Mouse (Mus musculus) lung, adult 2 months (tissue): ENCODE measurements around the gene Crmp1. TPM values are rescaled to one million over a fixed set of nuclear protein-coding genes. Genes with fewer than 3 reads are reported as not detected.

Experiments
- DNase-seq: peaks from one replicate; pipeline ENCODE4 v3.0.0; 2022
- H3K4me1 ChIP-seq: fragments of 200-500 bp; 2 replicates; pipeline ENCODE4 v1.6.1; 2011; ENCODE audit warnings: low read length; ENCODE audit not compliant: control insufficient read depth, insufficient read depth
- H3K4me3 ChIP-seq: fragments of 200-500 bp; replicated peaks from 2 replicates; pipeline ENCODE3; 2011; ENCODE audit warnings: low read depth, mild to moderate bottlenecking, control low read depth, low read length; ENCODE audit errors: extremely low read depth
- CTCF ChIP-seq: fragments of 200-500 bp; IDR thresholded peaks from 2 replicates; pipeline ENCODE4 v1.5.1; 2011; ENCODE audit warnings: mild to moderate bottlenecking, low read length, control low read depth; ENCODE audit not compliant: insufficient read depth
- POLR2A ChIP-seq: fragments of 200-500 bp; IDR thresholded peaks from 2 replicates; pipeline ENCODE4 v1.6.1; 2011; ENCODE audit warnings: low read depth, mild to moderate bottlenecking, control low read depth, low read length, borderline replicate concordance; ENCODE audit errors: extremely low read depth
- WGBS: fragments of 180-500 bp; shearing (Covaris S2); methylation state at CpG from one replicate; pipeline ENCODE4 v1.1.7; 2018; 5-methylcytosine and 5-hydroxymethylcytosine counted together
- polyA plus RNA-seq: library from polyadenylated mRNA; depleted of rRNA; stranded (reverse); fragments of >200 nt; gene quantifications from 2 replicates; pipeline ENCODE4 v1.2.3, GENCODE M21; 2012

The Crmp1 gene
- polyA plus RNA-seq, 1 experiment = 0.50 TPM

DNA sequence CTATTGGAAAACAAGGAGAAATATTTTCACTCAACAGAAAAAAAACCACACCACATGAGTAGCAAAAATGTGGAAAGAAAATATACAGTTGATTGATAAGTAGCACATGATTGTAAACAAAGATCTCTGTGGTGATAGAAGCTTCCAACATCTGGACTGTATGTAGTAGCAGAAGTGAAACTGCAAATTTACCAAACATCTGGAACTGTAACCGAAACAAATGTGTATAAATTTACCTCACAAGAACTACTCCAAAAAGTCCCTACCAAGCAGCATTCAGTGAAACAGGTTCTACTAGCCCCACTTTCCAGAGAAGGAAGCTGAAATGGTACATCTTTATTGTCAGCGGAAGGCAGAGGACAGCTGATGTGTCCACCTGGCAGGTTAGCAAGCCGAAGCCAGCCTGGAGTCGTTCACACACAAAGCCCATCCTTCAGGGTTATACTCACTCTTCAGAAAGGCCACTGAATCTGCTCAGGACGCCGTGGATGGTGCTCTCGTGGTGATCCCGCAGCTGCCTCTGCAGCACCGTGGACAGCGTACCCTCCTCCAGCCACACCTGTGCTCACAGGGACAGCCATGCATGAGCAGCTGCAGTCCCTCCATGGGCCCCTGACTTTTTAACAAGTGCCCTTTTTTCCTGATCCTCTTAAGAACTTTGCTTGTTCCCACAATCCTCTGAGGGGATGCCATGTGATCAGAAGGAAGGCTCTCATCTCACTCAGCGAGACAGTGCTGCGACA, 71.4 kb downstream of the Crmp1 start:
- WGBS = 83% methylated on average over 12 of the region's 12 CpGs
- Histone ChIP-seq H3K4me3 (no peak overlapping the region), H3K4me1 (no peaks in the 10 kb centered on the region)
- no peak for DNase-seq
- TF ChIP-seq CTCF (no peak), POLR2A (no peak)

GRCm38 (mm10) chr5:37318715-37319114, 77.0 kb downstream of the Crmp1 start:
- no peaks in the 10 kb centered on the region for H3K4me1 ChIP-seq
- H3K4me3 ChIP-seq = no peak overlapping the region
- no peak for TF ChIP-seq CTCF
- no peak for TF ChIP-seq POLR2A
- no peak for DNase-seq
- 78% methylated on average over 6 of the region's 6 CpGs for WGBS

DNA sequence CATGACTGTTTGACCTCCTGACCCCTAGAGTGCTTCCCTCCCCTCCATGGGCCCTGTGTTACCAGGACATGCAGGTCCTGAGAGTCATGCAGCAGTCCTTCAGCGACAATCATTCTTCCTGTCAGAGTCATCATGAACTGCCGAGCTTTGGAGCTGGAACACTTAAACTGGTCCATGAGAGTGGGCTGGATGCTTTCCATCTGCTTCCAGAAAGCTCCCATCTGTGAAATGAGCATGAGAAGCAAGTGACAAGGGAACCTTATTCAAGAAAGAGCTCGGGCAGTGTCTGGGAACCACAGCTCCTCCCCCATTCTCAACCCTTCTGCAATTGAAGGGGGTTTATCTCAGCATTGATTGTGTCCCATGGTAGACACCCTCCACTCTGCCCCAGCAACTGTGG, 78.4 kb downstream of the Crmp1 start:
- no peak overlapping the region for H3K4me3 ChIP-seq
- TF ChIP-seq POLR2A (no peak), CTCF (no peak)
- H3K4me1 ChIP-seq = no peaks in the 10 kb centered on the region
- 64% methylated on average over 3 of the region's 3 CpGs for WGBS
- no peak for DNase-seq

- no peak for DNase-seq
- Histone ChIP-seq H3K4me3 (no peak overlapping the region), H3K4me1 (no peaks in the 10 kb centered on the region)
- 81% methylated on average over 4 of the region's 4 CpGs for WGBS
- TF ChIP-seq CTCF (no peak), POLR2A (no peak)
Measured at GRCm38 (mm10) chr5:37320761-37321160, 79.0 kb downstream of the Crmp1 start.

- H3K4me1 ChIP-seq = no peaks in the 10 kb centered on the region
- H3K4me3 ChIP-seq = no peak overlapping the region
- TF ChIP-seq CTCF (no peak), POLR2A (no peak)
- 80% methylated on average over 6 of the region's 6 CpGs for WGBS
- DNase-seq = no peak
Measured at GRCm38 (mm10) chr5:37326675-37327074, 84.9 kb downstream of the Crmp1 start.

DNA sequence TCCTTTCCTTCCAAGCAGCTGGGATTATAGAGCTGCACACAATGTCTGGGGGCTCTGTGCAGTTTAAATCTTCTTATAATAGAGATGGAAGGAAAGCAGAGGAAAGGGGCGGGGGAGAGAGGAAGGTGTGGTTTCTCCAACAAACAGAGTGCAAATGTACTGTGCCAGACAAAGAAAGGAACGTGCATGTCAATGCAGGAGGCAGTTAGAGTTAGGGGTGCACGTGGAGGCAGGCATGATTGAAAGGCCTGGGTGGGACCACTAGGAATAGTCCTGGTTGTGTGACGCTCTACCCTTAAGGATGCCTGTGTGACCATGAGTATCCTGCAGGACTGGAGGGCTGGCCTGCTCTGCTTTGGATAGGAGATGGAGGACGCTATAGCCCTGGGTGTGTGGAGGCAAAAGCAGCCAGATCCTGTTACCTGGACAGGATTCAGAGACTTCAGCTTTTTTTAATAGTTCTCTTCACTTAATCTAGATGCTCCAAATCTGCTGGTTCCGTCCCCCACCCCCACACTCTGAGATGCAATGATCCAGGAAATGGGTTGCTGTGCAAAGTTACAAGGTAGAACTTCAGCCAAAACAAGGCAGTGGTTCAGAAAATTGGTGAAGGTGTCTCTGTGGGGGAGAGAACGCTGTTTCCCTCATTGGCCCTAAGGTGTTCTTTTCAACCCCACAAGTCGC, 88.9 kb downstream of the Crmp1 start:
- 75% methylated on average over 8 of the region's 8 CpGs for WGBS
- DNase-seq = no peak
- Histone ChIP-seq H3K4me3 (no peak overlapping the region), H3K4me1 (no peaks in the 10 kb centered on the region)
- TF ChIP-seq CTCF (no peak), POLR2A (no peak)

GRCm38 (mm10) chr5:37331133-37331505, 89.4 kb downstream of the Crmp1 start:
- no peak for DNase-seq
- WGBS = 84% methylated on average over 2 of the region's 2 CpGs
- H3K4me1 ChIP-seq = no peaks in the 10 kb centered on the region
- TF ChIP-seq POLR2A = no peak
- no peak for TF ChIP-seq CTCF
- no peak overlapping the region for H3K4me3 ChIP-seq

DNA sequence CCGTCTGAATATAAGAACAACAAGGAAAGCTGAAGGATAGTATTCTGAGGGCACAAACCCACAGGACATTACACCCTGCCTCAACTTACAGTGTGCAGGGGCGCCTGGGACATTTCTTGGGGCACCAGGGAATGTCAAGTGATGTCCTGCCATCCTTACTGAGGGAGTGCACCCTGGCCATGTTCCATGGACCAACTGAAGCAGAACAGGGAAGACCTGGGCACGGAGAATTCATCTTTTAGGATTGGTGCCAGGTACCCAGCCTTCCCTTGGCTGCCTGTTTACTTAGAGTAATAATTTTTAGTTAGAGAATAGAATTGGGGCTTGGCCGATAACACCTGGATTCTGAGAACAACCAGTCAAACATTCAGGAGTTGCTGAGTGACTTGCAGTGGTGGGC, 90.3 kb downstream of the Crmp1 start:
- no peak for DNase-seq
- H3K4me1 ChIP-seq = no peaks in the 10 kb centered on the region
- no peak for TF ChIP-seq POLR2A
- no peak for TF ChIP-seq CTCF
- no peak overlapping the region for H3K4me3 ChIP-seq
- WGBS = 78% methylated on average over 4 of the region's 4 CpGs

DNA sequence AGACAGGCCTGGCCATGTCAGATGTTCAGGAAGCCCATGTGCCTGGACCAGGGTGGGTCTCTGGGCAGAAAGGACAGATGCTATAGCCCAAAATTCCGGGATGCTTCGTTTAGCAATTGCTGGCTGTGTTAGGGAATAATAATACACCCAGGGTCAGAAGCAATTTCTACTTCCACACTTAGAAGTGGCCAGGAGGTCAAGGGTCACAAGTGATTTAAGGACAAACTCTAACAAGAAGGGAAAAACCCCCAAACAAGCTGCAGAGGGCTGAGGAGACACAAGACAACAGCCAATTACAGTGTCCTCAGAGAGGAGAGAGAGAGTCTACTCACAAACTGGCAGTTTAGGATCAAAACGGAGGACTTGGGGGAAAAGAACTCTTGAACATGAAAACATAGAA, 93.3 kb downstream of the Crmp1 start:
- no peaks in the 10 kb centered on the region; the same call in 1 of the 2 replicates for H3K4me1 ChIP-seq
- TF ChIP-seq CTCF (no peak), POLR2A (no peak)
- no peak overlapping the region for H3K4me3 ChIP-seq
- DNase-seq = no peak
- 58% methylated on average over 3 of the region's 3 CpGs for WGBS

DNA sequence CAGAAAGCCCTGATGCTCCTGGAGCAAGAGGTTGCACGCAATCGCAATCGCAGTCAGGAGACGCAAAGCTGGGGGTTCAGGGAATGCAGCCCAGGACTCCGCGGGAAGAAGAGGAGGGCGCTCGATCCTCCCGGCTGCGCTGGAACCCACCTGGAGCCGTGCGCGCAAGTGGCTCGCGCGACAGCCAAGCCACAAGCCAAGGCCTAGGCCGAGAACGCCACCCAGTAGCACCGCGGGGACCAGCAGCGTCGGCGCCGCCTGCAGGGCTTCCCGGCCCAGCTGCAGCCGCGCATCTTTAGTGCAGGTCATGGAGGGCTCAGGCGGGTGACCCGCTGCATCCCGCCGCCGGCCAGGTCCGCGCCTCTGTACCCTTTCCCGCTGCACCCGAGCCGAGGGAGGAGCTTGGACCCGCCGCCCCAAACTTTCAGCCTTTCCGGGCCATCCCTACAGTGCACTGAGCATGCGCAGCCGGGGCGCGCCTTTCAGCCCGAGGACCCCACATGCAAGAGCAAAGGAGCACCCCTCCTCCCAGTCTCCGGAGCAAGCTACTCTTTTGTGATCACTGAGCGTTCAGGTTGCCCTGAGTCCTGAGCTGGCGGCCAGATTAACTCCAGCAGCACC, 94.9 kb downstream of the Crmp1 start, which contains the start of gene Evc:
TSS of gene Evc (minus strand) at position 410 of the 621 bp plus-strand sequence.
- WGBS = under 1% methylated on average over 47 of the region's 48 CpGs
- DNase-seq = peak; percentile 45

More for the DNA sequence above, 94.9 kb downstream of the Crmp1 start, which contains the start of gene Evc:
- TF ChIP-seq CTCF (no peak), POLR2A (no peak)
- Histone ChIP-seq H3K4me3 (peak within 1 kb of the TSS; percentile 77), H3K4me1 (no peaks in the 10 kb centered on the region; the same call in 1 of the 2 replicates)
